Mouse (Mus musculus): ENCODE data around the gene Smad6.

Smad6 gene

DNA sequence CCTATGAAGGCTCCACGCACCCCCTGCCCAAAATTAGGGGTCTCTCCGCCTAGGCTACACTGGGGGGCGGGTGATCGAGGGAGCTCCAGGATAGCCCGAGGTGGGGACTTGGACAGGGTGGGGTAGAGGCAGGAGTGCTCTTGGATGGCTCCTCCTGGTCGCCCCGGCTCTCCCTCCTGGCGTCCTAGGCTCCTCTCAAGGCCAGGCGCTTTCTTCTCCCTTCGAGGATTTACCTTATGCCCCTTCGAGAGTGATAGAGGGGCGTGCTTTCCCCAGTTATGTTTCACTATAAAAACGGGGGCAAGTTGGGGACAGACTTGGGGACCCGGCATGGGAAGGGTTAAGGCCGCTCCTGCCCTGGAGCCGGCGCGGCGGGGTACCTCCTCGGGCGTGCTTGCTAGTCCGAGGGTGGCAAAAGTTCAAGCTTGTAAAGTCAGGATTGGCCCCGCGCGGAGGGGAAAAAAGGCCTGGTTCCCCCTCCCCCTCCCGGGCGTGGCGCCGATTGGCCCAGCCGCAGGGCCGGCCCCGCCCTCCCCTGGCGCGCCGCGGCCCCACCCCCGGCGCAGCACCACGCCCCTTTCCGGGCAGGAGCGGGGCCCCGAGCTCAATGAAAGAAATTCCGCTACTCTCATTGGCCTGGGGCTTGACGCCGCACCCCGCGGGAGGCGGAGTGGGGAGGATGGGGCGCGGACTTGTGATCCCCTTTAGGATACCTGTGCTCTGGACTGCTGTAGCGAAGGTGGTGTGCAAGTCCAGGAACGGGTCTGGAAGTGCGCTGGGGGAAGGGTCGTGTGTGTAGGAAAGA lies 905 bp upstream of the Smad6 start:
- 2% methylated on average over 54 of the region's 54 CpGs for WGBS

GRCm38 (mm10) chr9:64021319-64021850 lies 474 bp downstream of the Smad6 start:
- WGBS = under 1% methylated on average over 32 of the region's 32 CpGs

- WGBS = 1% methylated on average over 89 of the region's 89 CpGs
These were observed 1.1 kb downstream of the Smad6 start for GRCm38 (mm10) chr9:64020606-64021318.

DNA sequence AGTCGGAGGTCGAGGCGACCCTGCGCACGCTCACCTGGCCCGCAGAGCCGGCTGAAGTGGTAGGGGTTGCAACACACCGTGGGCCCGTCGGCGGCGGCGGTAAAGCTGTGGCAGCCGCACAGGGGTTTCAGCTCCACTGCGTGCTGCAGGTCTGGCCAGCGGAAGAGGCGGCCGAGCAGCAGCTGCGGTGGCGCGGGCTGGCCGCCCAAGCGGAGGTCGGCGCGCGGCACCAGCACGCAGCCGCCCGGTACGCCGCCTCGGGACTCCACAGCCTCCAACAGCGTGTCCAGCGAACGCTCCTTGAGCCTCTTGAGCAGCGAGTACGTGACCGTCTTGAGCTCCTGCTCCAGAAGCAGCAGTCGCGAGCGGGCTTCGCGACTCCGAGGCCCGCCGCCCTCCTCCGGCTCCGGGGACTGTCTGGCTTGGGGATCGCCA lies 1.7 kb downstream of the Smad6 start:
- WGBS = 2% methylated on average over 50 of the region's 50 CpGs

DNA sequence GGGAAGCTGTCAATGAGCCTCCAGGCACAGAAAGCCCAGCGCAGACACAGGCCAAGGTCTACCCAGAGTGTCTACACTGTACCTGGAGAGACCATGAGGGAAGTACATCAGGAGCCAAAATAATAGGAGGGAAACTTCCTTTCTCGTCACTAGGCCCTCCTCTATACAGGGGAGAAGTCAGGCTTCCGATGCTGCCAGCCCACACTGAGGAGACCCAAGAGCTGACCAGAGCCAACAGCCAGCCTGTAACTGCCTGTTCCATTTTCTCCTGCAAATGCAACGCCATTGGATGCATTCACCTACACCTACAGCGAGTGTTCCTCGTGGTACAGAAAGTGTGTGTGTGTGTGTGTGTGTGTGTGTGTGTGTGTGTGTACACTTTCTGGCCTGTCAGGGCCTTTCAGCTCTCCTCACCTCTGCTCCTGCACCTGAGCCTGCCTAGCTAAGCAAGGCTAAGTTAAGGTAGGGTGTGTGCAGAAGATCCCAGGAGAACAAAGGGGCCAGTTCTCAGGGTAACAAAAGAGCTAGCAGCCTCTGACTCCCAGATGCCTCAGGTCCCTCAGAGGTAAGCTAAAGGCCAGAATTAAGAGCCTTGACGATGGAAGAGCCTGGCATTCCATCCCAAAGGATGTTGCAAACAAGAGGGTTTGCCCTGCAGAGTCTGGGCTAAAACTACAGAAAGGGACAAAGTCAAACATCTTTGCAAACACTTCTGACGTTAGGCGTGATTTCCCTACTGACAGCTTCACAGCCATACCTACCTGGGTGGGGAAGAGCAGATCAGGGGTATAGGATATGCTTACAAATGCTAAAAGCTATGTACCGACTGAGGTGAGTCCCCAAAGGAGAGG lies 2.6 kb downstream of the Smad6 start:
- WGBS = 75% methylated on average over 10 of the region's 10 CpGs

- WGBS = 36% methylated on average over 23 of the region's 23 CpGs
These were observed 3.7 kb downstream of the Smad6 start for GRCm38 (mm10) chr9:64017861-64018793.

DNA sequence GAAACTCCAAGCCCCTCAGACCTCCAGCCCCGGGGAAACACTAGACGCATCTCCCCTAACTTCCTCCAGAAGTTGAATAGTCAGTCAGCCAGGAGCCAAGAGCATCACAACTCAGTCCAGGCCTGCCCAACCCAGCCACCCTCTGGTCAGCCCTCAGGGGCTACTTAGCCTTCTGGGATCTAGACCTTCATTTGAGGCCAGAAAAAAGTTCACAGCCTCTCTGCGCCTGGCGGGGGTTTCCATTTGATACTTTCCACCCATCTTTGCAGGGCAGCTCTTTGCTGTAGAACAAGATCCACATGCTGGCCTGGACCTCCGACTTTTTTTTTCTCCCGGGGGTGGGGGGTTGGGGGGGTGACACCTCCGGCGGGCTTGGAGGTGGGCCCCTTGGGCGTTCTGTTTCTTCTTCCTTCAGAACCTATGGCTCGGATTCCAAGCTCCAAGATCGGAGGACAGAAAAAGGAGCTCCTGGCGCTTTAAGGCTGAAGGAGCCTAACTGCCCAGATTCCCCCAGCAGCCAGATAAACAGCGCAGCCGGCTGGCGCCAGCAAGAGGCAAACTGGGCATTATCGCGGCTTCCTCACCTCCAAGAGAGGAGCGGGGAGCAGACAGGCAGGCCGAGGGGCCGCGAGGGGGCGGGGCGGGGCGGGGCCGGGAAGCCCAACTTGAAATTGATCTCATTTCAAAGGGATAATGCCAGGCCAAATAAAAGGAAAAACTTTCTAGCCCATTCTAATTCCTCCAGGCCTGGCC lies 5.0 kb downstream of the Smad6 start:
- 11% methylated on average over 25 of the region's 25 CpGs for WGBS

DNA sequence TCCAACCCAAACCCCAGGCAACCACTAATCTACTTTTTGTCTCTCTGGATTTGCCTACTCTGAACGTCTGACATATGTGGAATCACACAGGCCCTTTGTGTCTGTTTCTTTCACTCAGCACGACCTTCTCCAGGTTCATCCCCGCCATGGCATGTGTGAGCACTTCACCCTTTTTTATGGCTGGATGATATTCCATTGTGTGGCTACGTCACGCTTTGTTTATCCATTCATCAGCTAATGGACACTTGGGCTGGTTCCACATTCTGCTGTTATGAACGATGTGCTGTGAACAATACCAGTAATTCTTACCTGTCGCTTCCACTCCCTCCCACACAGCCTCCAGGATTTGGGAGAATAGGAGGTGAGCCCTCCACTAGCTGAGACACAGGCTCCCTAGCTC lies 5.8 kb downstream of the Smad6 start:
- WGBS = 73% methylated on average over 7 of the region's 7 CpGs

GRCm38 (mm10) chr9:64014801-64015200 lies 7.1 kb downstream of the Smad6 start:
- 86% methylated on average over 6 of the region's 6 CpGs for WGBS

- 100% methylated on average over 1 of the region's 1 CpGs for WGBS
These were observed 10.5 kb downstream of the Smad6 start for GRCm38 (mm10) chr9:64011356-64011755.

GRCm38 (mm10) chr9:64002981-64003380 lies 18.9 kb downstream of the Smad6 start:
- 91% methylated on average over 7 of the region's 7 CpGs for WGBS

DNA sequence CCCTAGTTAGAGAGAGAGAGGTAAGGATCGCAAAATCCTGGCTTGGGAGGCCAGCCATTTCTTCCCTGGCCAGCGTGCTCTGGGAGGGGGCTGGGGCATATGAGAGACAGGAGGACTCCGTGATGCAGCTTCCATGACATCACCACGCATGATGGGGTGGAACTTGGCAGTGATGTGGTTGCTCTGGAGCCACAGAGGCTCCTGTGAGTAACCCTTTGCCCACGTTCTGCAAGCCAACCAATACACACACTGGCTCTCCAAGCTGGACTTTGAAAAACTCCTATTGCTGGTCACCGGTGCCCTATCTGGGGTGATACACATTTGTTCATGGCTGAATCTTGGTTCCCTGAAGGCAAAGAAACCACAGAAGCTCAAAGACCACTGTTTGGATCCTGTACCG lies 20.8 kb downstream of the Smad6 start:
- 87% methylated on average over 7 of the region's 7 CpGs for WGBS

DNA sequence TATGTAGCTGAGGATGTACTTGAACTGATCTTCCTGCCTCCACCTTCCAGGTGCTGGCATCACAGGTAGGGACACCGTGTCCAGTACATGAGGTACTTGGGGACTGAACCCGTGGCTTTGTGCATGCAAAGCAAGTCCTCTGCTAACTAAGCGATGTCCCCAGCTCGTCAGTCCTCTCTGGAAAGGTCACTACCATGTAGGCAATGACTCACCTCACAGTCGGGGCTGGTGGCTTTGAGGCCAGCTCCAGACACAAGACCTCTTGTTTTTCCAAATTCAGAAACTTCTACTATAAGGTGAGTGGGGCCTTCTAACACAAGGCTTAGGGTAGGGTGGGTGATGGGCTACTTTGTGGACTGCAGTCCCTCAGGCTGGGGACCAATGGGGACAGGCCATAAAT lies 21.8 kb downstream of the Smad6 start:
- WGBS = 91% methylated on average over 5 of the region's 5 CpGs

DNA sequence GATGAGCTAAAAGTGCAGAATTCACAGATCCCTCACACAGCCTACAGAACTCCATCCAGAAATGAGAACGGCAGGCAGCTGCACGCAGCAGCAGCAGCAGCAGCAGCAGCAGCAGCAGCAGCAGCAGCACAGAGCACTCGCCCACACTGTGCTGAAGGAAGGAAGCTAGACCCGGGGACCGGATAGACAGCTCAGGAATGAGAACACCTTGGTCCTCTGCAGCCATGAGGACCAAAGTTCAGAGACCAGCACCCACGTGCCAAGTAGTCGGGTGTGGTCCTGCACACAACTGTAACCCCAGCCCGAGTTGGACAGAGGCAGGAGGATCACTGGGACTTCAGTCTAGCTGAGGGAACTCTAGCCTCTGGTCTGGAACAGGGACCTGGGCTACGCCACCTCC lies 22.7 kb downstream of the Smad6 start:
- WGBS = 86% methylated on average over 9 of the region's 9 CpGs

DNA sequence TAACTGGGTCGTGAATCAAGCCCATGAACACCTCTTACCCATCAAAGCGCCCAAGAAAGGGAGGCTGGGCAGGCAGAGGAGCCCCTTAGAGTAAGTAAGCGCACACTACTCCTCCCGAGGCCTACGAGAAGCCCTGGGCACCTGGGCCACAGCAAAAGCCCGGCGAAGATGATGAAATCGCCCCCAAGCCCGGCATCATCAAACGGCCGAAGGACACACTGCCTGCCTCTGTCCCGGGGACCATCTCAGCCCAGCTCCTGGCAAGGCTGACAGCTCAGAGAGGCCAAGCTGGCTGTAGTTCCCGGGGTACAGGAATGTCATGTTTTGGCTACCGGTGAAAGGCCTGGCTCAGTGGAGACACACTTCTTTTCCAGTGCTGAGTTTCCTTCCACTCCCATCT lies 23.8 kb downstream of the Smad6 start:
- 68% methylated on average over 14 of the region's 14 CpGs for whole genome bisulfite sequencing

- WGBS = 49% methylated on average over 4 of the region's 4 CpGs
These were observed 24.4 kb downstream of the Smad6 start for GRCm38 (mm10) chr9:63997439-63997838.

GRCm38 (mm10) chr9:63993256-63993655 lies 28.6 kb downstream of the Smad6 start:
- 92% methylated on average over 5 of the region's 5 CpGs for WGBS

DNA sequence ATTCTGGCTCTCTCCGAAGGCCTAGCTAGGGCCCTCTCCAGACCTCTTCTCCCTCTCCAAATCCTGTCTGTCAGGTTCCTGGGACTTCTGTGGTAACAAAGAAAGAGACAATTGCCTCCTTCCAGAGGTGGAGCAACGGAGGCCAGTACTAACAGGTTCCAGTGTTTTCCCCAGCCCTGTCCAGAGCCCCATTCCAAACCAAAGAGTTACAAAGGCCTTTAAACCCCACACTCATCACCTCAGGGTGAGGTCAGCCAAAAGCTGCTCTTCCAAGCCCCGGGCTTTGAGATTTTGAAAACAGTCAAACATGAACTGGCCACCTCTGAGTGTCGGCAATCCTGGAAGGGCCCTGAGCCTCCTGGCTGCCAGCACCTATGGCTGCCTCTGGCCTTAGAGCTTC lies 29.1 kb downstream of the Smad6 start:
- WGBS = 80% methylated on average over 4 of the region's 4 CpGs

DNA sequence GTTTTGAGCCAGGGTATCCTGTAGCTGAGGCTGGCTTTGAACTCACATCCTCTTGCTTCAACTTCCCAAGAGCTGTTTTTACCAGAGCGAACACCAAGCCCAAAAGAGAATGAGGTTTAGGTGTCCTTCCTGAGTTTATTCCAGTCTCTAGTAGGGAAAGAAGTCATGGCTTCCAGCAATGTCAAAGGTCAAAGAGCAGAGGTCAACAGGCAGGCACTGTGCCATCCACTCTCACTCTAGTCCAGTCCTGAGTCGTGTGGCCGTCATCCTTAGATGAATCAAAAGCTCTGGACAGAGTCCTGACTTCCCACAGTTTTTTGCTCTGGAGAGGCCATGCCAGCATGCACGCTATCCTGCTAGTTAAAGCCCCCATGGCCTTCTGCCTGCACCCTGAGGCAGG lies 30.7 kb downstream of the Smad6 start:
- 85% methylated on average over 4 of the region's 4 CpGs for WGBS

GRCm38 (mm10) chr9:63989641-63990040 lies 32.2 kb downstream of the Smad6 start:
- 68% methylated on average over 8 of the region's 8 CpGs for WGBS
